Mouse (Mus musculus): ENCODE measurements around the gene Defb36. TPM values are rescaled to one million over a fixed set of nuclear protein-coding genes. Genes with fewer than 3 reads are reported as not detected.

The Defb36 gene
- not detected in 2 replicates for polyA plus RNA-seq (2016; fragmentation: Nextera tagmentation; extraction: Ambion mirVana)

GRCm38 (mm10) chr2:152604057-152604456, at the start of gene Defb36:
Defb36 (plus strand) TSS chr2:152604327.
- Histone ChIP-seq H3K4me2 (replicated peaks) (no peak within 1 kb of the TSS), H3K4me1 (no peaks in the 10 kb centered on the region), H3K9ac (no peak within 1 kb of the TSS), H3K4me3 (no peak within 1 kb of the TSS), H3K36me3 (no peaks in the 10 kb centered on the region), H3K9me3 (no peaks in the 10 kb centered on the region), H3K27ac (no peak within 1 kb of the TSS), H3K27me3 (replicated peaks) (no peaks in the 10 kb centered on the region)
- ATAC-seq (ENCODE audit: low FRiP score, low read depth), result no peak
- WGBS, result 87% methylated on average over 15 of the region's 15 CpGs

- H3K27me3 ChIP-seq (replicated peaks), result no peaks in the 10 kb centered on the region
- H3K9ac ChIP-seq, result no peak overlapping the region
- WGBS, result 89% methylated on average over 7 of the region's 7 CpGs
- no peak overlapping the region for H3K4me2 ChIP-seq (replicated peaks)
- no peaks in the 10 kb centered on the region for H3K9me3 ChIP-seq
- H3K4me1 ChIP-seq, result no peaks in the 10 kb centered on the region
- ATAC-seq (ENCODE audit: low FRiP score, low read depth), result no peak
- no peak overlapping the region for H3K4me3 ChIP-seq
- H3K27ac ChIP-seq, result no peak overlapping the region
- no peaks in the 10 kb centered on the region for H3K36me3 ChIP-seq
Observed at GRCm38 (mm10) chr2:152556655-152557054, 47.5 kb upstream of the Defb36 start.

DNA sequence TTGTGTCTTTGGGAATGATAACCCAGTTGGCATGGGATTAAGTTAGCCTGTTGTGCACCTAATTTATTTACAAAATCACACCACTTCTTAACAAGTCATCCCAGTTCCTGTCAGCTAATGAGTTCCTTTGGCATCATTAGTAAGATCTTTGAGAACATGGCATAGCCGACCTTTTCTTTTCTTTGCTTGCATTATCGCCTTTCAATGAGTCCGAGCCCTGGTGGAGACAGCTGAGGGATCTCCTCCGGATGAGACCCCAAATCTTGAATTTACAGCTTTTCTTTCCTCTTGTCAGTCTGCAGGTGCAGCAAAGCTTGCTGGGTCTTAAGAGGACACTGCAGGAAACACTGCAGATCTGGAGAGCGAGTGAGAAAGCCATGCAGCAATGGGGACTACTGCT, 35.1 kb upstream of the Defb36 start, which contains the start of gene Gm17416:
TSS of gene Gm17416 (plus strand) at position 301 of the 400 bp plus-strand sequence.
- Histone ChIP-seq H3K4me2 (replicated peaks) (no peak within 1 kb of the TSS), H3K9me3 (no peaks in the 10 kb centered on the region), H3K36me3 (no peaks in the 10 kb centered on the region), H3K27me3 (replicated peaks) (no peaks in the 10 kb centered on the region), H3K9ac (no peak within 1 kb of the TSS), H3K4me1 (no peaks in the 10 kb centered on the region), H3K27ac (no peak within 1 kb of the TSS), H3K4me3 (no peak within 1 kb of the TSS)
- ATAC-seq (ENCODE audit: low FRiP score, low read depth), result no peak
- WGBS, result 92% methylated on average over 5 of the region's 5 CpGs

GRCm38 (mm10) chr2:152569881-152570280, 34.2 kb upstream of the Defb36 start:
- Histone ChIP-seq H3K27me3 (replicated peaks) (no peaks in the 10 kb centered on the region), H3K9ac (no peak overlapping the region), H3K4me2 (replicated peaks) (no peak overlapping the region), H3K4me3 (no peak overlapping the region), H3K27ac (no peak overlapping the region), H3K9me3 (no peaks in the 10 kb centered on the region), H3K4me1 (no peaks in the 10 kb centered on the region), H3K36me3 (no peaks in the 10 kb centered on the region)
- WGBS, result 84% methylated on average over 4 of the region's 4 CpGs
- ATAC-seq (ENCODE audit: low FRiP score, low read depth), result no peak

- 87% methylated on average over 6 of the region's 6 CpGs for WGBS
- Histone ChIP-seq H3K36me3 (no peaks in the 10 kb centered on the region), H3K27ac (no peak overlapping the region), H3K4me3 (no peak overlapping the region), H3K4me1 (no peaks in the 10 kb centered on the region), H3K9me3 (no peaks in the 10 kb centered on the region), H3K4me2 (replicated peaks) (no peak overlapping the region), H3K27me3 (replicated peaks) (no peaks in the 10 kb centered on the region), H3K9ac (no peak overlapping the region)
- no peak for ATAC-seq (ENCODE audit: low FRiP score, low read depth)
Observed at GRCm38 (mm10) chr2:152570313-152570712, 33.8 kb upstream of the Defb36 start.

DNA sequence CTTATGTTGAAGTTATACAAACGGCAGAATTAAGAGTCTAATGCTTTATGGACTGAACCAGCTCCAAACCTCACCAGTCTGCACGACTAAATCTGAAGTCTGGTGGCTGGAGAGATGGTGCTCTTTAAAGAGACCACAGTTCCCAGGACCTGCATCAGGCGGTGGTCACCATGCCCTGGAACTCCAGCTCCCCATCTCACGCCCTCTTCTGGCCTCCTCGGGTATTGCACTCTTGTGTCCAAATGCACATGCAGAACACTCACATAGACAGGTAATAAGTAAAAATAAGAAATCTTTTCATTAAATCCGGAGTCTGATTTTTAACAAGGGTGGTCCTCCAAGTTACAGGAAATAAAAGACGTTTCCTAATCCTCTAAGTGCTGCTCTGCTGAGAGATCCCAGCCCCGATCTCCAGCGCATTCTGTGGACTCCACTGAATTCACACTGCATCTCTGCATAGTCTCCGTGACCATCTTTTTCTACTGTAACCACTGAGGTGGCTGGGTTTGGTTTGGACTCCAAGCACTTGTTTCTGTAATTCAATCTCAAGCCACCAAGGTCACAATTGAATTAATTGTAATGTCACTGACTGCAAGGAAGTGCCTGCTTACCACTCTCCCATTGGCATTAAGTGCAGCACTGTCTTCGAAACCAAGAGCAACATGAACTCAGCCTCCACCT, 31.9 kb upstream of the Defb36 start, which contains the start of gene Defb21:
TSS of gene Defb21 (plus strand) at position 631 of the 681 bp plus-strand sequence.
- Histone ChIP-seq H3K4me2 (replicated peaks) (no peak within 1 kb of the TSS), H3K9me3 (no peaks in the 10 kb centered on the region), H3K4me3 (no peak within 1 kb of the TSS), H3K27ac (no peak within 1 kb of the TSS), H3K9ac (no peak within 1 kb of the TSS), H3K4me1 (no peaks in the 10 kb centered on the region), H3K27me3 (replicated peaks) (no peaks in the 10 kb centered on the region), H3K36me3 (no peaks in the 10 kb centered on the region)
- 68% methylated on average over 11 of the region's 11 CpGs for WGBS
- ATAC-seq (ENCODE audit: low FRiP score, low read depth), result no peak

- no peak overlapping the region for H3K4me3 ChIP-seq
- no peak overlapping the region for H3K27ac ChIP-seq
- H3K4me2 ChIP-seq (replicated peaks), result no peak overlapping the region
- ATAC-seq (ENCODE audit: low FRiP score, low read depth), result no peak
- no peaks in the 10 kb centered on the region for H3K9me3 ChIP-seq
- no peaks in the 10 kb centered on the region for H3K27me3 ChIP-seq (replicated peaks)
- H3K4me1 ChIP-seq, result no peaks in the 10 kb centered on the region
- H3K36me3 ChIP-seq, result no peaks in the 10 kb centered on the region
- 88% methylated on average over 8 of the region's 8 CpGs for WGBS
- no peak overlapping the region for H3K9ac ChIP-seq
Observed at GRCm38 (mm10) chr2:152573484-152573883, 30.6 kb upstream of the Defb36 start.

- Histone ChIP-seq H3K9me3 (no peaks in the 10 kb centered on the region), H3K4me2 (replicated peaks) (no peak within 1 kb of the TSS), H3K27ac (no peak within 1 kb of the TSS), H3K4me1 (no peaks in the 10 kb centered on the region), H3K36me3 (no peaks in the 10 kb centered on the region), H3K27me3 (replicated peaks) (no peaks in the 10 kb centered on the region), H3K4me3 (no peak within 1 kb of the TSS), H3K9ac (no peak within 1 kb of the TSS)
- 74% methylated on average over 7 of the region's 7 CpGs for WGBS
- no peak for ATAC-seq (ENCODE audit: low FRiP score, low read depth)
Observed at GRCm38 (mm10) chr2:152580107-152580506, 24.0 kb upstream of the Defb36 start, which contains the start of gene Defb19. Defb19 (minus strand) TSS chr2:152580312.

GRCm38 (mm10) chr2:152580612-152581011, 23.5 kb upstream of the Defb36 start:
- no peak overlapping the region for H3K27ac ChIP-seq
- H3K4me2 ChIP-seq (replicated peaks), result no peak overlapping the region
- no peak overlapping the region for H3K4me3 ChIP-seq
- no peaks in the 10 kb centered on the region for H3K27me3 ChIP-seq (replicated peaks)
- H3K36me3 ChIP-seq, result no peaks in the 10 kb centered on the region
- 93% methylated on average over 11 of the region's 11 CpGs for WGBS
- no peak overlapping the region for H3K9ac ChIP-seq
- no peaks in the 10 kb centered on the region for H3K4me1 ChIP-seq
- no peak for ATAC-seq (ENCODE audit: low FRiP score, low read depth)
- H3K9me3 ChIP-seq, result no peaks in the 10 kb centered on the region

- no peak overlapping the region for H3K4me2 ChIP-seq (replicated peaks)
- no peak for ATAC-seq (ENCODE audit: low FRiP score, low read depth)
- no peak overlapping the region for H3K27ac ChIP-seq
- no peaks in the 10 kb centered on the region for H3K27me3 ChIP-seq (replicated peaks)
- no peak overlapping the region for H3K9ac ChIP-seq
- H3K4me1 ChIP-seq, result no peaks in the 10 kb centered on the region
- H3K9me3 ChIP-seq, result no peaks in the 10 kb centered on the region
- 76% methylated on average over 4 of the region's 4 CpGs for WGBS
- H3K4me3 ChIP-seq, result no peak overlapping the region
- H3K36me3 ChIP-seq, result no peaks in the 10 kb centered on the region
Observed at GRCm38 (mm10) chr2:152586926-152587560, 17.1 kb upstream of the Defb36 start.

DNA sequence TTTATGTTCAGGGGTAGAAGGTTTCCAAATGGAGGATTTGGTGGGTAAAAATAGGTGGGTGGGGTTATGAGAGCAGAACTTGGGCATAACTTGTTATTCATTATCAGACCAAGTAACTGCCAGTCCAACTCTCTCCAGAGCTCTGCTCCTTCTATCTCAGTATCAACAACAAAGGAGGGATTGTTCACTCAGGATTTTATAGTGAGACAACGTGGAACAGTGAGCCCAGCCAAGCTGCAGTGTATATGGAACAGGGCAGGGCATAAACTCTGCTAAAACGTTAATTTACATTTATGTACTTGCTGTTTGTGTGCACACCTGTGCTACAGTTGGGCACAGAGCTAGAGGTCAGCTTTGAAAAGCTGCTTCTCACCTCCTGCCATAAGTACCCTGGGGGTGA, 15.7 kb upstream of the Defb36 start:
- Histone ChIP-seq H3K27me3 (replicated peaks) (no peaks in the 10 kb centered on the region), H3K27ac (no peak overlapping the region), H3K9me3 (no peaks in the 10 kb centered on the region), H3K36me3 (no peaks in the 10 kb centered on the region), H3K4me1 (no peaks in the 10 kb centered on the region), H3K9ac (no peak overlapping the region), H3K4me2 (replicated peaks) (no peak overlapping the region), H3K4me3 (no peak overlapping the region)
- 50% methylated on average over 2 of the region's 2 CpGs for WGBS
- no peak for ATAC-seq (ENCODE audit: low FRiP score, low read depth)

DNA sequence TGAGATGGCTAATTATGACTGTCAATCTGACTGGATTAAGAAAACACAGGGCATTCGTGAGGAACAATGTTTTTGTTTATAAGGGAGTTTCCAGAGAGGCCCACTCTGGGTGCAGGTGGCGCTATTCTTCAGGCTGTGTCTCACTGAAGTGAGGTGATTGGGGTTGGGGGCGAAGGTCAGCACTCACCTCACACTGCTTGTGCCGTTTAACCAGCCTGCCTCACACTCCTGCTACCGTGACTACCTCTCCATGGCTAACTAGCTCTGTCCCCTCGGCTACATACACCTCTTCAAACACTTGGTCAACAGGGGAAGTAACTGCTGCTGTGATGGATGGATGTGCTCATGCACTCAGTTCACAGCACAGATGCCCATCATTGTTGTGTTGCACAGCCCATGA, 15.1 kb upstream of the Defb36 start:
- H3K27ac ChIP-seq, result no peak overlapping the region
- no peak for ATAC-seq (ENCODE audit: low FRiP score, low read depth)

GRCm38 (mm10) chr2:152599299-152599698, 4.8 kb upstream of the Defb36 start, which contains the start of gene Defb45:
Defb45 (minus strand) TSS chr2:152599399.
- no peak within 1 kb of the TSS for H3K4me2 ChIP-seq (replicated peaks)
- H3K36me3 ChIP-seq, result no peaks in the 10 kb centered on the region
- ATAC-seq (ENCODE audit: low FRiP score, low read depth), result no peak
- no peak within 1 kb of the TSS for H3K4me3 ChIP-seq
- no peak within 1 kb of the TSS for H3K9ac ChIP-seq
- H3K4me1 ChIP-seq, result no peaks in the 10 kb centered on the region
- H3K9me3 ChIP-seq, result no peaks in the 10 kb centered on the region
- 70% methylated on average over 7 of the region's 7 CpGs for WGBS
- H3K27me3 ChIP-seq (replicated peaks), result no peaks in the 10 kb centered on the region
- H3K27ac ChIP-seq, result no peak within 1 kb of the TSS

More for the DNA sequence above, 15.1 kb upstream of the Defb36 start:
- no peaks in the 10 kb centered on the region for H3K4me1 ChIP-seq
- WGBS, result 59% methylated on average over 6 of the region's 6 CpGs
- no peak overlapping the region for H3K4me2 ChIP-seq (replicated peaks)
- no peaks in the 10 kb centered on the region for H3K9me3 ChIP-seq
- no peak overlapping the region for H3K4me3 ChIP-seq
- no peaks in the 10 kb centered on the region for H3K36me3 ChIP-seq
- H3K9ac ChIP-seq, result no peak overlapping the region
- no peaks in the 10 kb centered on the region for H3K27me3 ChIP-seq (replicated peaks)

Data from neural tube, embryonic 12.5 days (tissue).